In the genomic region with DNA sequence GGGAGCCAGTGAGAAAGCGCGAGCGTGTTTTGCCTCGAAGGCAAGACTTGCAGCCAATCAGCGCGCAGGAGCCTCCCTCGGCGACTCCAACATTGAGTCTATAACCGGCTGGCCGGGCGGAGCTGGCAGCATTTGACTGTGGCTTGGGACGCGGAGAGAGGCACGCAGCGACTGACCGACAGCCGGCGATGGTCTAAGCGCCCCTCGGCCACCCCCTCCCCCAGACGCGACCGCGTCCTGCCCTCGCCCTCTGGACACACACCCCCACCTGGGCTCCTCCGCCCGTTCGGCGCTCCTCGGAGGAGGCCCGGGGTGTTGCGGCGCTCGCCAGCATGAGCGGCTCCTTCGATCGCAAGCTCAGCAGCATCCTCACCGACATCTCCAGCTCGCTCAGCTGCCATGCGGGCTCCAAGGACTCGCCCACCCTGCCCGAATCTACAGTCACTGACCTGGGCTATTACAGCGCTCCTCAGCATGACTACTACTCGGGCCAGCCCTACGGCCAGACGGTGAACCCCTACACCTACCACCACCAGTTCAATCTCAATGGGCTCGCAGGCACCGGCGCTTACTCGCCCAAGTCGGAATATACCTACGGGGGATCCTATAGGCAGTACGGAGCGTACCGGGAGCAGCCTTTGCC, we compare ENCODE assay signal across 9 mouse cellular contexts. TPM values are rescaled to one million over a fixed set of nuclear protein-coding genes. Genes with fewer than 3 reads are reported as not detected.
DNase-seq lines count a peak whose midpoint lies in the region; ATAC-seq and TF ChIP-seq lines count a peak whose summit lies in the region.
"Had no signal": no experiment of that assay in that cellular context is flagged by ENCODE, and none has a peak within 500 bp of the region (broad histone marks: within the 10 kb centered on the region; RNA-seq: fewer than 3 reads in every experiment).

Dlx3 (plus strand) TSS at position 130 of the 643 bp plus-strand sequence.

- no peak within 1 kb of the TSS for H3K4me3 ChIP-seq in lung, adult 2 months (replicated peaks; ENCODE audit: extremely low read depth, low read depth, low read length)
- peak within 1 kb of the TSS; percentile 54 for H3K4me3 ChIP-seq in embryonic facial prominence, embryonic 15.5 days (replicated peaks)
- peak within 1 kb of the TSS; percentile 34 for H3K4me3 ChIP-seq in intestine, embryonic 14.5 days (ENCODE audit: low read depth, low read length)
- H3K4me3 ChIP-seq in midbrain, embryonic 16.5 days (ENCODE audit: low read depth, low read length): peak within 1 kb of the TSS; percentile 43

- no peaks in the 10 kb centered on the region for H3K9me3 ChIP-seq in embryonic facial prominence, embryonic 15.5 days (replicated peaks)
- no peaks in the 10 kb centered on the region for H3K9me3 ChIP-seq in intestine, embryonic 14.5 days (ENCODE audit: control insufficient read depth, low read length)
- no peaks in the 10 kb centered on the region for H3K9me3 ChIP-seq in midbrain, embryonic 16.5 days (replicated peaks; ENCODE audit: control insufficient read depth, low read length, poor library complexity, severe bottlenecking)

- DNase-seq in lung, postnatal 10 days: peak; percentile 53
- DNase-seq in lung, adult 2 months: no peak
- DNase-seq in intestine, embryonic 14.5 days (ENCODE audit: low spot score): peak; percentile 77
- no peak for DNase-seq in thymus, postnatal 25 days
- DNase-seq in cerebellum, adult 11-12 months: no peak
- DNase-seq in layer of hippocampus, postnatal 10 days (ENCODE audit: low spot score in 2 of 2): no peak

- H3K4me1 ChIP-seq in lung, adult 2 months (ENCODE audit: control insufficient read depth, insufficient read depth, low read length): peaks cover 7% of the 10 kb centered on the region; the same call in 1 of the 2 replicates
- peaks cover 41% of the 10 kb centered on the region for H3K4me1 ChIP-seq in embryonic facial prominence, embryonic 15.5 days
- H3K4me1 ChIP-seq in intestine, embryonic 14.5 days (replicated peaks; ENCODE audit: control insufficient read depth, insufficient read depth, low read length): peaks cover 16% of the 10 kb centered on the region
- peaks cover 17% of the 10 kb centered on the region for H3K4me1 ChIP-seq in midbrain, embryonic 16.5 days (ENCODE audit: control insufficient read depth, insufficient read depth, low read length)

- peak within 1 kb of the TSS; percentile 79 for H3K4me2 ChIP-seq in embryonic facial prominence, embryonic 15.5 days (replicated peaks)
- H3K4me2 ChIP-seq in intestine, embryonic 14.5 days (ENCODE audit: low read length): peak within 1 kb of the TSS; percentile 55
- peak within 1 kb of the TSS; percentile 77 for H3K4me2 ChIP-seq in midbrain, embryonic 16.5 days (ENCODE audit: low read length)

- TF ChIP-seq POLR2A in lung, adult 2 months (IDR thresholded peaks at IDR 0.05; ENCODE audit: borderline replicate concordance, extremely low read depth, low read depth, low read length): no peak

- peak within 1 kb of the TSS; percentile 53 for H3K9ac ChIP-seq in embryonic facial prominence, embryonic 15.5 days
- no peak within 1 kb of the TSS for H3K9ac ChIP-seq in intestine, embryonic 14.5 days (ENCODE audit: low read length)
- peak within 1 kb of the TSS; percentile 57; the same call in 1 of the 2 replicates for H3K9ac ChIP-seq in midbrain, embryonic 16.5 days (ENCODE audit: low read depth, low read length)

- no peaks in the 10 kb centered on the region for H3K36me3 ChIP-seq in embryonic facial prominence, embryonic 15.5 days
- H3K36me3 ChIP-seq in intestine, embryonic 14.5 days (ENCODE audit: control insufficient read depth, insufficient read depth, low read length): no peaks in the 10 kb centered on the region
- no peaks in the 10 kb centered on the region for H3K36me3 ChIP-seq in midbrain, embryonic 16.5 days (ENCODE audit: control insufficient read depth, insufficient read depth, low read length)

- H3K27ac ChIP-seq in embryonic facial prominence, embryonic 15.5 days (replicated peaks): peak within 1 kb of the TSS; percentile 60
- no peak within 1 kb of the TSS for H3K27ac ChIP-seq in intestine, embryonic 14.5 days (ENCODE audit: low read depth)
- no peak within 1 kb of the TSS for H3K27ac ChIP-seq in midbrain, embryonic 16.5 days (ENCODE audit: low read length)

- peaks cover 66% of the 10 kb centered on the region for H3K27me3 ChIP-seq in embryonic facial prominence, embryonic 15.5 days
- peaks cover 76% of the 10 kb centered on the region for H3K27me3 ChIP-seq in intestine, embryonic 14.5 days (replicated peaks; ENCODE audit: control insufficient read depth, insufficient read depth, low read length)
- H3K27me3 ChIP-seq in midbrain, embryonic 16.5 days (ENCODE audit: control insufficient read depth, insufficient read depth, low read depth, low read length): peaks cover 65% of the 10 kb centered on the region

- ATAC-seq in embryonic facial prominence, embryonic 15.5 days (ENCODE audit: insufficient number of reproducible peaks, low FRiP score, low TSS enrichment, low read depth): peak; percentile 53
- ATAC-seq in intestine, embryonic 14.5 days (replicated peaks; ENCODE audit: low FRiP score, low TSS enrichment, low read depth): peak; percentile 26
- peak; percentile 52; the same call in 1 of the 2 replicates for ATAC-seq in midbrain, embryonic 16.5 days

- 2% methylated on average over 41 of the region's 55 CpGs for WGBS in lung, adult 2 months
- under 1% methylated on average over 54 of the region's 55 CpGs for WGBS in embryonic facial prominence, embryonic 15.5 days
- WGBS in intestine, embryonic 14.5 days: under 1% methylated on average over 53 of the region's 55 CpGs
- WGBS in midbrain, embryonic 16.5 days: under 1% methylated on average over 55 of the region's 55 CpGs

- no peak for TF ChIP-seq CTCF in lung, adult 2 months (IDR thresholded peaks at IDR 0.05; ENCODE audit: insufficient read depth, low read length)

RNA-seq across cellular contexts. Expression of gene Dlx3, which starts in this region (rescaled TPM):
- 0.05 and 2.0 TPM in 2 replicates for polyA plus RNA-seq in lung, adult 2 months (2012; rRNA removed)
- polyA plus RNA-seq in embryonic facial prominence, embryonic 15.5 days (2015; fragmentation: Nextera tagmentation; extraction: Ambion mirVana): 35.6 and 36.6 TPM in 2 replicates
- polyA plus RNA-seq in intestine, embryonic 14.5 days (2014; fragmentation: Nextera tagmentation; extraction: Ambion mirVana): 0.72 and 0.91 TPM in 2 replicates
- polyA plus RNA-seq in midbrain, embryonic 16.5 days (2015; fragmentation: Nextera tagmentation; extraction: Ambion mirVana): 0.22 and 0.38 TPM in 2 replicates
- not detected for total RNA-seq in layer of hippocampus, postnatal 10 days (2021)
- total RNA-seq: neutrophil, adult 5-6 weeks had no signal

Comparison
In these comparisons a context has a peak if more than half of its experiments do, and no peak if none do; other contexts are left out.
1. RNA of gene Dlx3 (polyA plus RNA-seq): 35.6 to 36.6 TPM in embryonic facial prominence, embryonic 15.5 days; 0.05 to 2.0 TPM in lung, adult 2 months, 0.72 to 0.91 TPM in intestine, embryonic 14.5 days and 0.22 to 0.38 TPM in midbrain, embryonic 16.5 days; every median in the first group is over 10 times any median in the second.
2. Peak in DNase-seq, ATAC-seq, H3K4me3 ChIP-seq and H3K4me2 ChIP-seq in intestine, embryonic 14.5 days; RNA of the gene not detected or under 1 TPM.
3. Peak in ATAC-seq, H3K4me3 ChIP-seq, H3K9ac ChIP-seq and H3K4me2 ChIP-seq in midbrain, embryonic 16.5 days; RNA of the gene not detected or under 1 TPM.
4. Peak in every context shown above with its lines, with median percentiles within 50 percentile points of each other: ATAC-seq and H3K4me2 ChIP-seq.